Mouse (Mus musculus) CH12F3 (cell line): ENCODE measurements around the gene Gstm7.
"Not testable (repeated sequence)": the region's sequence is repeated elsewhere in the genome, so short reads cannot be mapped to it uniquely, and the experiment has no call there.

Experiments
- in situ Hi-C: fragments of 300-500 bp; cut with MboI; formaldehyde crosslinking; loops from 2 replicates; pipeline ENCODE4 v1.14.3; 2020; ENCODE audit warnings: low sequenced_read_pairs

Gstm7 gene

DNA sequence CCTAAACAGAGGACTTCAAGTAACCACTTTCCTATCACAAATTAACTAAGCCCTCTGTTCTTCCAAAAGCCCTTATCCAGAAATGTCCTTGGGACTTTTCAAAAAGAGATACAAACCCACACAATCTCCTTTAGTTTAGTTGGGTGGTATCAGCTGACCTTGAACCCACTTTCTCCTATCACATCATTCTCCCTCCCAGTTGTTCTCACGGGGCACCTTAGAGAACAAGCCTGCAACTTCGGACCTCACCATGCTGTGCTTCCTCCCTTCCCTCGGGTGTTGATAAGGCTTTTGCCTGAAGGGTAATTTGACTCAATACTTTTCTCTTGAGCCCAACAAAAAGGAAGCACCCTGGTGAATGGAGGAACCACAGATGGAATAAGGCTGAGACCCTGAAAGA lies 4.3 kb upstream of the Gstm7 start:
- in situ Hi-C loops = no loop called here

DNA sequence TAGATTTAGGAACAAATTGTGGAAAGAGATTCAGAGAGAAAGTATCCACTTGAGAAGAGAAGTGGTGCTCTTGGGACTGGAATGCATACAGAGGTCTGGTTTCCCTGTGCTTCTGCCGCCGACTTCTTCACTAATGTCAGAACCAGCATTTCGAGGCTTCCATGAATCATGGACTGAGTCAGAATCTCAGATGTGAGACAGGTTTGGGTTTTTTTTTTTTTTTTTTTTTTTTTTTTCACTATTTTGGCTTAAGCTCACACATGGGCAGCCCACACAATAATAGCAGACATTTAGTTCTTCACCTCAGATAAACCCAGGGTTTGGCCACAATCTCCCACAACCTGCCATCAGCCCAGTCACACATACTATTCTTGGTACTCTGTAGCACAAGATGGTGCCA lies 3.7 kb upstream of the Gstm7 start:
- in situ Hi-C loops = no loop called here

DNA sequence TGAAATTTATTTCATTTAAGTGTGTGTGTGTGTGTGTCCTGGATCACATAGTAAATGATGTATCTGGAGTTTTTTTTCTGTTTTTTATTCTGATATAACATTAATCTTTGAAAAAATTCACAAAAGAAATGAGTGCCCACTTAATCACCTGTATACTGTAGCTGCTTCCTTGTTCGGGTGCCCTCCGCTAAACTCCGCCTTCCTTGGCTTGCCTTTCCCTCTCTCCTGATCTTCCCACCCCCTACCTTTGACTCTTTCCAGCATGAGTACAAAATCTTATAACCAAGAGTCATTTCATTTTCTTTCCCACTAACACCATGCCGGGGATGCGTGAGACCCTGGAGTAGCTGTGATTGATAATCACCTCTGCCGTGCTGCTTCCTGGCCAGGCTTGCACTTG lies 511 bp upstream of the Gstm7 start:
- in situ Hi-C loops = no loop called here

DNA sequence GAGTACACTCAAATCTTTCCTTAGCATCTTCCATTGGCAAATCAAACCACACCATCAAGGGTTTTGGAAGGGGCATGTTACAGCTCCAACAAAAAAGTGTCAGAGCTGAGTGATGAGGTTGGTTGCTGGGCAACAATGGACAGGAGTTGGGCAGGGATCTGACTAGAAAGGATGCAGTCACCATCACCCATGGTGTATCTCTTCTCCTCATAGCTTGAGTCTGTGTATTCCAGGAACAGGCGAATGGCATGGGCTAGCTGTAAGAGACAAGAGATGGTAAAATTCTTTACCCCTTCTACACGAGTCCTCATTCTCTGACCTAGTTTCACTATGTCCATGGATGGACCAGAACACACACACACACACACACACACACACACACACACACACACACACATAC lies 483 bp downstream of the Gstm7 start:
- in situ Hi-C loops = no loop called here

DNA sequence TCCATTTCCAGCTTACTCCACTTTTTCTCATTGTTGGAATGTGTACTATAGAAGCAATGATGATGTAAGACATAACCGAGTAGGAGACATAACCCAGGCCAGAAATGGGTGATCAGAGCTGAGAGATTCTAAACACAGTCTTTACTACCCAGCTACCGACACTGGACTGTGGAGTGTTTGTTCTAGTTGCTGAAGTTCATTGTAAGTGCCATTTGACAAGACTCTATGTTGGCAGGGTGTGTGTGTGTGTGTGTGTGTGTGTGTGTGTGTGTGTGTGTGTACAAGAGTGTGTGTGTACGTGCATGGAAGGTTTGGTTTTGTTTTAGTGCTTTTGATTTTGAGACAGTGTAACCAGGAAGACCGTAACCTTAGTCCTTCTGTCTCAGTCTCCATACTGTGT lies 1.9 kb downstream of the Gstm7 start:
- in situ Hi-C loops = no loop called here

DNA sequence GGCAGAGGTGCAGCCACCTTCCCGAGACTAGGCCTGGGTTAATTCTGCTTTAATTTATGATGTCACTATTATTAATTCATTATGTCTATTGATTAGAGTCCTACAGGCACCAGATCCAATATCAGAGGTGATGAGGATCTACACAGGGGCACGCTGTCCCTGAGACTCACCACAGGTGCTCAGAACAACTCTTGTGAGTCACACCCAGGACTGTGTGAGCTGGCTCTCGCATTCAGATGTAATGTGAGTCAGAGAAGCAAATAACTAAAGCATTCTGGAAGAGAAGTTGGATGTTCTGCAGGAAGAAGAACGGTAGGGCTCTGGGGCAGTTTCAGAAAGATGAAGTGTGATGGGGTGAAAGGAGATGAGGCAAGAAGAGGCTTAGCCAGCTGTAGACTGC lies 2.4 kb downstream of the Gstm7 start:
- in situ Hi-C loops = no loop called here

DNA sequence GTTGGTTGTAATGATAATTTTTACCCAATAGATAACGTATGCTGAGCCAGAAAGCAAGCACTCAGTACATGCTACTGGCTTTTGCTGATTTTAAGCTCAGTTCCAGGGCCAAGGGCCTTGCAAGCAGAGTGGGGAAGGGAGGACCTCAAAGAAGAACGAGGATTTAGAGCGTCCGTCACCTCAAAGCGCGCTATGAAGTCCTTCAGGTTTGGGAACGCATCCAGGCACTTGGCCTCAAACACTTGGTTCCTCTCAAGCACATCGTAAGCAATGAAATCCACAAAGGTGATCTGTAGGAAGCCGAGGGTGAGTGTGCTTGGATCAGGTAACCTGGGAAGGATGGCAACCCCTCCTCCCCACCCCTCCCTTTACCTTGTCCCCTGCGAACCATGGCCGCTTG lies 2.9 kb downstream of the Gstm7 start:
- in situ Hi-C loops = no loop called here

DNA sequence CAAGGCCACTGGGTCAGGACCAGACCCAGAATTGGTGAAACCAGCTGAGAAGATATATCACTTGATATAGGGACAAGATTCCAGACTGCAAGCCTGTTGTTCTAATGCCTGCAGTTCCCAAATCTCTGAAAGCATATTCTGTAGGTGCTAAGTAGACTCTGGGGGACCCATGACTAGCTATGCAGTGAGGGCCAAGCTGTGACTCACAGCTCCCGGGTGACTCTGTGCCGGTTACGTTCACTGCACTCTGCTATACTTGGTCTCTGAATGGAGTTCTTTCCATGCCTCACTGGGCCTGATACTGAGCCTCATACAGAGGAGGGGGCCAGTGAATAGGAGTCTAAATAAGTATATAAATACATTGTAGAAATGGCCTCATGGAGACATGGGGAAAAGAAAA lies 3.8 kb downstream of the Gstm7 start:
- in situ Hi-C loops = no loop called here

DNA sequence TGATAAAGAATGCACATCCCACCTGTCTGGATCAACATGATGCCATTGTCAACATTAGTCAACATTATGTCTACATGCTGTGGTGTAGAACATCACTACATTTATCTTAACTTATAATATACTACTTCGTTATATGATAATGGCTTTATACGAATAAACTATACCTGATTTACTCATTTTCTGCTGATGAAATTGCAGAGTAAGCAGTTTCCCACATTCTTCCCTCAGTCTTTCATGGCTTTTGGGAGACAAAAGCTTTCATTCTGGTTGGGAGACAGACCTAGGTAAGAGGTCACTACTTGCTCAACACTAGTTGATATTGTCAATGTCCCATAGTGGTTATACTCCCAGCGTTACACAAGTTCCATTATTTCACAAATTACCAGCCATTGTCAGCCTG lies 6.3 kb downstream of the Gstm7 start:
- in situ Hi-C loops = no loop called here

DNA sequence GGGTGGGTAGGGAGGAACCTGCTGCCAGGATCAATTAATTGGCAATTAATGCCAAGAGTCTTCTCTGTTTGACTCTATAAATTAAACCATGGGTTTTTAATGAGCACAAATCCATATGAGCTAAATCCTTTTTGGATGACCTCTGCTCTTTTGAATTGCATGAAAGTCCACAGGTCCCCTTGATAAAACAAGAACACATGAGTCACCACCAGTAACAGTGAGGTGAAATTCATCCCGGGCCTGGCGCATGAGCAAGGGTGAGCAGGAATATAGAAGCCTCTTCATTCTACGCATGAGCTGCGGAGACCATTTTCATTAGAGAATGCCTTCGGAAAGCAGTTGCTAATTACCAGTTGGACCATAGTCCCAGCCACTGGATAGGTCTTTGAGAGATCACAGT lies 11.3 kb downstream of the Gstm7 start:
- in situ Hi-C loops = no loop called here

DNA sequence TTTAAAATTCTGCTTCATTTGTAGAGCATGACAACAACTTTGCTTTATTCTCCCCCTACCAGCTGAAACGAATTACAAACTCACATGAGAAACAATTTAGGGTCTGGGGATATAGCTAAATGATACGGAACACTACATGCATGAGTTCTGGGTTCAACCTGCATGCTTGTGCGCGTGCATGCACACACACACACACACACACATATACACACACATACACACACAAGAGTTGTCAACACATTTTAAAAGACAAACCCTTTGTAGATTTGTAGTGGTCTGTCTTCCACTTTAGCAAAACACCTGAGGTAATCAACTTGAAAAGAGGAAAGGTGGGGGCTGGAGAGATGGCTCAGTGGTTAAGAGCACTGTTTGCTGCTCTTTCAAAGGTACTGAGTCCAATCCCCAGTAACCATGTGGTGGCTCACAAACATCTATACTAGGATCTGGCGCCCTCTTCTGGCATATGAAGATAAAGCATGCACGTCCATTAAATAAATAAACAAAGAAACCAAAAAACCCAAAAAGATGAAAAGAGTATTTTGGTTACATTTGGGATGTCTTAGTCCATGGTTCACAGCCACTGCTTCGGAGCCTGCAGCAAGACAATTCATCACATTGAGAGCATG lies 13.7 kb downstream of the Gstm7 start:
- in situ Hi-C loops = no loop called here

DNA sequence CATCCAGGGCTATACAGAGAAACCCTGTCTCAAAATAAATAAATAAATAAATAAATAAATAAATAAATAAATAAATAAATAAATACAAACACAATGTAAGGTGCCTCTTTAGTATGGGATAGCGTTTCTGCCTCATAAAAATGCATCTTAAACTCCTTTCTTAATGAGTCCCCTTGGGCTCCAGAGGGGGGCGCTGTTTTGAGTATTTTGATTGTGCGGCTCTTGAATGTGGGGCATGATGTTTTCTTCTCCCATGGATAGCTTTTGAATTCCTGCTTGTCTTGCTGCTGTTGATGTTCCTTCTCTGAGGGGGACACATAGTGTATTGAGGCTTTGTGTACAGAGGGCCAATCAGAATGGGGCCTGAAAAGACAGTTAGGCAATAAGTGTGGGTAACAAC lies 14.5 kb downstream of the Gstm7 start:
- in situ Hi-C loops = no loop called here

DNA sequence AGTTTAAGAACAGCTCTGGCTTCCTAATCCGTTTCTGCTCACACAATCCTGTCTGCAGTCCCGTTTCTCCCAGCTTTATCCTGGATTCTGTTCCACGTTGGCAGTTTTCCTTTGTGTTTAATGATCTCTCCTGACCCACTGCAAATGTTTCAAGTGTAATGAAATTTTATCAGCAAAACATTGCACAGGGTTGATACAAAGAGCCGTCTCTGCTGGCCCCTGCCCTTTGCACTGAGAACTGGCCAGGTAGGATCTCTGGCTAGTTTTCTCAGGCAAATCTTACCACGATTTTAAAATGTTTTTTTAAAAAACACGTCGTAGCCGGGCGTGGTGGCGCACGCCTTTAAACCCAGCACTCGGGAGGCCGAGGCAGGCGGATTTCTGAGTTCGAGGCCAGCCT lies 14.9 kb downstream of the Gstm7 start:
- in situ Hi-C loops = no loop called here

DNA sequence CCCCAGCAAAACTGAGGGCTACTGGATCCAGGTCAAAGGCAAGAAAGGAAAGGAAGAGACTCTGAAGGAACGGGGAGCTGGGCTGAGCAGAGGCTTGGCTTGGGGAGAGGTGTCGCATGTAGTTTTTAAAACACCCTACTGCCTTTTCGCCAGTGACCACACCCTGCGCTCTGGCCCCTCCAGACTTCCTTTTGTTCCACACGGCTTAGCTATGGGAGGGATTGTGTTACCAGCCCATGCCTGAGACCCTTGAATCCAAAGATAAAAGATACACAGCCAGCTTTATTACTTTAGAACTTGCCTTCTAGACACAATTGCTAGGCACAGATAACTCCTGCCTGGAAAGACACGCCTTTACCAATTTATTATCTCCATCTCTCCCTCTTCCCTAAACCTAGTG lies 25.7 kb downstream of the Gstm7 start:
- in situ Hi-C loops = no loop called here

DNA sequence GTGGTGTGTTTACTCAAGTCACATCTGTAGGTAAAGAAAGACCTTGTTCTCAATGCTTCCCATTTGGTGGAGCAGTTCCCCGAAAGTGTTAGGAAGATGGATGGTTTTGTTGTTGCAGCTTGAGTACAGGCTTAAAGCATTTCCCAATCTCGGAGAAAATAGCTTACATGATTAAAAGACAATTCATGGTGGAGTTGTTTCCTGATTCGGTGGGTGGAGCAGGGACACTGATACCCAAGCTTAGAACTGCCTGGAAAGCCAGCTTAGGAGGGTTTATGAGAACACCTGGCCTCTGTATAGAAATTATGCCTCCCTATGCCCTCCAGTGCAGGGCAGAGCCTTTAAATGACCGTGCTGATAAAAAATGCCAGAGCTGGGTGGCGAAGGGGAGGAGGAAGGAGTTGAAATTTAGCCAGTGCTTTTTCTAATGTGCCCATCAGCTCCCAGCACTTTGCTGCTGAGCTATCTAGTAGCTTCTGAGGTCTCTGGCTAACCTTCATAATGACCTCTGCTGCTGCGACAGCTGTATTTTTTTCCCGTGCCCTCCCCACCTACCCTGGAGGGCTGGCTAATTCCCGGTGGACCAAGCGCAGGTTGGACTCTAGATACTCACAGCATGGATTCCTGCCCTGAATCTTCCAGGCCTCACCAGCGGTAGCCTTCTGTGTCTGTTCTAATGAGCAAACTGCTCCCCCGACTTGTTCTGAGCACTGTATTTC lies 30.5 kb downstream of the Gstm7 start:
- in situ Hi-C loops = no loop called here

DNA sequence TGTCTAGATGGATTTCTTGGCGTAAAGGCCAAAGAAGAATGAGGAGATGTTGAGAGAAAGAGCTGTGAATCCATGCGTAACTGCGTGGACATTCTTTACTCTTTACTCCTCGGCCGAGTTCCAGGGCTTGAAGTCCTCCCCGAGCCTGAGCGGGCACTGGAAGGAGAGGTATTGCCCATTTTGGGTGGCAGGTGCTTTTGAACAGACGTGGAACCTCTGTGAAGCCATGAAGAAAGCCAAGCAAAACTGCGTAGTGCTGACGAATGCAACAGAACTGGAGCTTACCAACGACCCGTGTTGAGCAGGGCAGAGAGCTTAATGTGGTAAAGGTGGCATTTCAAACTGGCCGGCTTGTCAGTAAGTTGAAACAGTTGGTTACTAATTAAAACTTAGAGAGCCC lies 32.9 kb downstream of the Gstm7 start:
- in situ Hi-C loops = no loop called here

DNA sequence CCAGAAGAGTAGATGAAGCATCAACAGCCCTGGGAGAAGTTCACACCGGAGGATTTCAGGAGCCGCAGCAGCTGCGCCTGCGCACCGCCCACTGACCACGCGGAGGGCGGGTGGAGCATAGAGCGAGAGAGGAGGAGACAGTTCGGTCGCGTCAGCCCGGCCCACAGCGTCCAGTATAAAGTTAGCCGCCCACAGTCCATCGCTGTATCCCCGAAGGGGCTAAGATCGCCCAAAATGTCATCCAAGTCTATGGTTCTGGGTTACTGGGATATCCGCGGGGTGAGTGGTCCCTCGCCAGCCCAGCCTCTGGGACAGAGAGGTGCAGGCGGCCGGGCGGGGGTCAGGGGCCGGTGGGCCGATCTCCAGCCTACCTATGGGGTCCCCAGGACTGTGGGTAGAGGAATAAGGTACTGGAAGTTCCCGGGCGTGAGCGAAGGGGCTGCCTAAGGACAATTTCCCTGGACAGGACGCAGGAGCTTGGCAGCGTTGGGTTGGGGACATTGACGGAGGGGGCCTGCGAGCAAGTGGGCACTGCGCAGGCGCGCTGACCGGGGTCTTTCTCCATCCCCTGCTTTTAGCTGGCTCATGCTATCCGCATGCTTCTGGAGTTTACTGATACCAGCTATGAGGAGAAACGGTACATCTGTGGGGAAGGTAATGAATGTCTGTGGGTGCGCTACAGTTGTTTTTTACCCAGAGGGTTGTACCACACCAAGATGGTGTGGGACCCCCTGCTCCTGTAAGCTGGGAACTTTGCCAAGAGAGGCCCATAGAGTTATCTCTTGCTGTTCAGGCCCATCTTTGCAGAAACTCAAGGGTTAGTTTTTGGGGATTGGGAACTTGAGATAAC lies 35.7 kb downstream of the Gstm7 start, which contains the start of gene Gstm5:
Gstm5 (plus strand) TSS at position 102 of the 850 bp plus-strand sequence.
- in situ Hi-C loops = no loop called here

DNA sequence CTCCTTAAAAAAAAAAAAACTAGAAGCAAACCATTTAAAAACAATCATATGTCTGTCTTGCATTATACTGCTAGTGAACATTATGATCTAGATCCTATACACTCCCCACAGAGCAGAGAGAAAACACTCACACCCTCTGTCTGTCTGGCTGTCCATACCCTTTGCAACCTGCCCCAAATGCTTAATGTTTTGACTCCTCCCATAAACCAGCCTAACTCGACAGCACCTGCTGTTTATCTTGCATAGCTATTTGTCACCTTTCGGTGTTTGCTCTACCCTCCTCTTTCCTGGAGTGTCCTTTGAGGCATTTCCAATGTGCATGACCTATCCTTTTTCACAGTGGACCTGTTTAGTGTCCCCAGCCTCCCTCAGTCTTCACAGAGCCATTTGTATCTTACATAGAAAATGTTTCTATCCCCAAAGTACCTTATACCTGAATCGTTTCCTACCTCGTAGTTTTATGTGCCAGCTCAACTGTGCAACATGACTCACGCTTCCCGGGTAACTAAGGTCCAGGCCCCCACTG lies 36.4 kb downstream of the Gstm7 start:
- in situ Hi-C loops = no loop called here

DNA sequence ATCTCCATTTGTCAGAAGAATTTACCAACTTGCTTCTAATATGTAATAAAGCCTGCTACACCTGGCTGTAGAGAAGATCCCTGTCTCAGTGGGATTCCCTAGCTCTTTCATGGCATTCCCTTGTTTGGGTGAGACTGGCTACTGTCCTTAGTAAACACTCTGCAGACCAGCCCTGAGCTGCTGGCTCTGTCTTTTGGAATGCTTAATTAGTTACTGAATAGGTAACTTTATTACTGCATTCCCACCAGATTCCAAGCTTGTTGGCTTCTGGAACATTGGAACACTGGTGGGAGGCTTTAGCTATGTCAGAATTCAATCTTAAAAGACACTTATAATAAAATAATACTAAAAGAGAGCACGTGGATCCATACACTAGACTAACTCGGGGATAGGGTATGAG lies 42.4 kb downstream of the Gstm7 start:
- in situ Hi-C loops = not testable (repeated sequence)

DNA sequence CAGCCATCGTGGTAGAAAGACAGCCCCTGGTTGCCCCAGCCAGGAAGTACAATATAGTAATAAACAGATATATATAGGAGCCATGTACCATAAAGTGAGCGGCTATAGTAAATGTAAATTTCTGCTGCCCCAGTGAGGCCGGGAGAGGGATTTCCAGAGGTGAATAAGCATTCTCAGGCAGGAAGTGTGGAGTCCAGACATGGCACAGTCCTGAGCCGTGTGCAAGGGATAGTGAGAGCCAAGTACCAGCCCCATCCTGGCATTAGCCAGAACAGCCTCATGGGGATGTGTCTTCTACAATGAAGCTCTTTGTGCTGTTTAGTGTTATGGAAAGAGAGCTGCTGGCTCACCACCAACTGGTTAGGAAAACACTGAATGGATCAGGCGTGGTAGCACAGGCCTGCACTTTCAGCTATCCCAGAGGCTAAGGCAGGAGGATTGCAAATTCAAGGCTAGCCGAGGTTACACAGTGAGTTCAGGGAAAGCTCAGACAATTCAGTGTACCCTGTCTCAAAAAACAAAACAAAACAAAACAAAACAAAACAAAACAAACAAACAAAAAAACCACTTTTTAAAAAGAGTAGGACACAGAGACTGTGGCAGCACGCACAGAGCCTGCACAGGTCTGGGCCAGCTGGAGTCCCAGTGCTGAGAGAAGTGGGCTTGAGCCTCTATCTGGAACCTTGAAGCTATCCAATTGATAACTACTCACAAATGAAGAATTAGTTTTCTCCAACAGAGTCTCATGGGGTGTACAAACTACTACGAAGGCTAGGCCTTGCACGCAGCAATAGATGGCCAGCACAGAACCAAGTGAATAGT lies 43.7 kb downstream of the Gstm7 start:
- in situ Hi-C loops = no loop called here
